Mouse (Mus musculus) ES-E14 (cell line): ENCODE results near the gene Ebf1.

Experiments used
- HCFC1 ChIP-seq: IDR thresholded peaks from 2 replicates; pipeline ENCODE4 v1.6.1; 2012; ENCODE audit warnings: low read length, inconsistent platforms, borderline replicate concordance; ENCODE audit not compliant: insufficient read depth
- MAFK ChIP-seq: IDR thresholded peaks from 2 replicates; pipeline ENCODE4 v1.6.1; 2014; ENCODE audit warnings: mild to moderate bottlenecking, low read depth, low read length, inconsistent platforms; ENCODE audit not compliant: insufficient read depth
- ZC3H11A ChIP-seq: IDR thresholded peaks from 2 replicates; pipeline ENCODE4 v1.6.1; 2012; ENCODE audit warnings: low read depth, mild to moderate bottlenecking, inconsistent platforms, low read length, borderline replicate concordance
- ZNF384 ChIP-seq: IDR thresholded peaks from 2 replicates; pipeline ENCODE4 v1.6.1; 2012; ENCODE audit warnings: low read depth, low read length, inconsistent platforms

DNA sequence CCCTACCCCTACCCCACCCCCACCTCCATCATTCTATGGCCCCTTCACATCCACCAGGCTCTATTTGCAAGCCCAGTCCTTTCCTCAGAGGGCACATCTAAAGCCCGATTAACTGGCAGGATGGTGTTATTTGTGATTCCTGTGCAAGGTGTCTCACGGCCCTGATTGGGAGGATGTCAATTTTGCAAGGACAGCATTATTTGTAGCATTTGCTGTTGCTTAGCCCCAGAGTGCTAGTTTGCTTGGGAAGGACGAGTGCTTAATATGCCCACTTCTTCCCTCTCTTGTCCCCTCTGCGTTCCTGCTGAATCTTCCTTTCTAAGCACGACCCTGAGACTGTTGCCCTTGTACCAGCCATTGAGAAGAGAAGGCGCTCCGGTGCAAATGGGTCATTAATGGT is 337.2 kb downstream of the Ebf1 start:
- TF ChIP-seq HCFC1, result no peak
- peak; percentile 62 for TF ChIP-seq MAFK
- no peak for TF ChIP-seq ZNF384
- TF ChIP-seq ZC3H11A, result no peak
